Mouse (Mus musculus): ENCODE measurements around the gene Ptprg. TPM values are rescaled to one million over a fixed set of nuclear protein-coding genes. Genes with fewer than 3 reads are reported as not detected.

Gene Ptprg
- total and polyA plus RNA-seq, 2 experiments from 2014 or later: 28.5 to 88.7 TPM

DNA sequence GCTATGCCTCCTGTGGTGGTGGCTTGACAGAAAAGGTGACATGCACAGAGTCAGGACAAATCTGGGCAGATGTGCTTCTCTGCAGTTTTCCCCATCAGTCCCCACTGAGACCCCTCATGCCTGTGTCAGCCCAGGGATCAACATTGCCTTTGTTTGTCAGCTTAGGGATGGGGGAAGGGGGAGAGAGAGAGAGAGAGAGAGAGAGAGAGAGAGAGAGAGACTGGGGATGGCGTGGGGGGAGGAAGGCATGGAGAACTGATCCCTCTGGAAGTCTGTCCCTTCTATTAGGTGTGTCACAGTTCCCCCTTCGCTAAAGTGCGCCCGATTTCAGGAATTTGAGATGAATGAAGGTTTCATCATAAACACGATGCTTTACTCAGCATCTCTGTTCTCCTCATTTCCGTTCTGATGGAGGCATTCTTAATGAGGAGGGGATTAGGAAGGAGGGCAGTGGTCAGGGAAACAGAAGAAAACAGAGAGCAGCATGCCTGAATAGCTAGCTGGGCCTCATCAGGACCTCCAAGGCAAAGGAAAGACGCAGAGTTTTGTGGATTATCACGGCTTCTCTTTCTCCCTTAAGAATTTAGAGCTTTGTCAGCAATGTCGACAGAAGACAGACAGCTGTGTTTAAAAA is 24.1 kb downstream of the Ptprg start:
- Histone ChIP-seq H3K9me3 (ENCODE audit: low read length) (no peaks in the 10 kb centered on the region), H3K4me3 (ENCODE audit: low read depth, low read length) (no peak overlapping the region), H3K9ac (no peak overlapping the region), H3K36me3 (ENCODE audit: insufficient read depth) (no peaks in the 10 kb centered on the region), H3K4me2 (ENCODE audit: low read depth) (no peak overlapping the region), H3K4me1 (ENCODE audit: insufficient read depth) (peaks cover 7% of the 10 kb centered on the region; the same call in 1 of the 2 replicates), H3K27me3 (ENCODE audit: insufficient read depth, low read length) (no peaks in the 10 kb centered on the region), H3K27ac (ENCODE audit: low read depth, low read length) (no peak overlapping the region)
- no peak for TF ChIP-seq CTCF (IDR thresholded peaks at IDR 0.05; ENCODE audit: low read depth)
- DNase-seq: no peak
- 18% methylated on average over 9 of the region's 9 CpGs for WGBS
- no peak for ATAC-seq

DNA sequence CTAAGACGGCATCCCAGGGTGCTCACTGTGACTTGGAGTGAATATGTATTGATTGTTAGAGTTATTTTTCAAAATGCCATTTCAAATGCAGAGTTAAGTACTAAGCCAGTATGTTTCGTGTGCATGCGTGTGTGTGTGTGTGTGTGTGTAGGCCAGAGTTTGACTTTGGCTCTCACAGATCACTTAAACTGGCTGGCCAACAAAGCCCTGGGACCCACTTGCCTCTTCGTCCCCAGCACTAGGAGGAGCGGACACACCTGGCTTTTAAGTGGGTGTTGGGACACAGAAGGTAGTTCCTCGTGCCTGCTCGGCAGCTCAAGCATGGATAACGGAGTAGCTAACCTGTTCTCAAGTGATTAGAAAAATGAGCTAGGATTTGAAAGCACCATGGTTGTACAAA is 24.6 kb downstream of the Ptprg start:
- H3K9me3 ChIP-seq (ENCODE audit: low read length): no peaks in the 10 kb centered on the region
- TF ChIP-seq CTCF (IDR thresholded peaks at IDR 0.05; ENCODE audit: low read depth): no peak
- H3K4me2 ChIP-seq (ENCODE audit: low read depth): no peak overlapping the region
- no peaks in the 10 kb centered on the region for H3K27me3 ChIP-seq (ENCODE audit: insufficient read depth, low read length)
- 44% methylated on average over 8 of the region's 8 CpGs for WGBS
- no peaks in the 10 kb centered on the region for H3K36me3 ChIP-seq (ENCODE audit: insufficient read depth)
- H3K4me1 ChIP-seq (ENCODE audit: insufficient read depth): peaks cover 7% of the 10 kb centered on the region; the same call in 1 of the 2 replicates
- DNase-seq (no peak), ATAC-seq (no peak)
- no peak overlapping the region for H3K9ac ChIP-seq
- no peak overlapping the region for H3K27ac ChIP-seq (ENCODE audit: low read depth, low read length)
- no peak overlapping the region for H3K4me3 ChIP-seq (ENCODE audit: low read depth, low read length)

DNA sequence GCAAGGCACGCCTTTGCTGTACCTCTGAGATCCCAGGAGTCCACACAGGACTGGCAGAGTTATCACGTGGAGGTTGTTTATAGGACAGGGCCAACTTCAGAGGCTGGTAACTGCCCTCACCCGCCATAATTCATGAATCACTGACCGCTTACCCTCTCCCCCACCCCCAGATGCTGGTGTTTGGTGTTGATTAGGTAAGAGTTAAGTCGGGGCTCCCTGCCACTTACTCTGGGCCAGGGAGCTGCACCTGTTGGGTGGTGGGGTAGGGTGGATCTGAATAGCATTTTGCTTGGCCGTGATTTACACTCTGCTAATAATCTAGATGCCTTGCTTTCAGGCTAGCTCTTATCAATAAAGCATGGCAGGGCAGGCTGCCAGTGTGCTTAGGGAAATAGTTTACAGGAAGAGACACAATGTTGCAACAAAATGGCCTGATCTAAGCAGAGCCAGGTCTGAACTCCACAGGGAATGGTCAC is 25.2 kb downstream of the Ptprg start:
- no peak overlapping the region for H3K27ac ChIP-seq (ENCODE audit: low read depth, low read length)
- H3K4me2 ChIP-seq (ENCODE audit: low read depth): no peak overlapping the region
- H3K27me3 ChIP-seq (ENCODE audit: insufficient read depth, low read length): no peaks in the 10 kb centered on the region
- ATAC-seq (no peak), DNase-seq (no peak)
- H3K4me3 ChIP-seq (ENCODE audit: low read depth, low read length): no peak overlapping the region
- H3K4me1 ChIP-seq (ENCODE audit: insufficient read depth): peaks cover 7% of the 10 kb centered on the region; the same call in 1 of the 2 replicates
- H3K9me3 ChIP-seq (ENCODE audit: low read length): no peaks in the 10 kb centered on the region
- 41% methylated on average over 6 of the region's 6 CpGs for WGBS
- H3K9ac ChIP-seq: no peak overlapping the region
- H3K36me3 ChIP-seq (ENCODE audit: insufficient read depth): no peaks in the 10 kb centered on the region
- no peak for TF ChIP-seq CTCF (IDR thresholded peaks at IDR 0.05; ENCODE audit: low read depth)

DNA sequence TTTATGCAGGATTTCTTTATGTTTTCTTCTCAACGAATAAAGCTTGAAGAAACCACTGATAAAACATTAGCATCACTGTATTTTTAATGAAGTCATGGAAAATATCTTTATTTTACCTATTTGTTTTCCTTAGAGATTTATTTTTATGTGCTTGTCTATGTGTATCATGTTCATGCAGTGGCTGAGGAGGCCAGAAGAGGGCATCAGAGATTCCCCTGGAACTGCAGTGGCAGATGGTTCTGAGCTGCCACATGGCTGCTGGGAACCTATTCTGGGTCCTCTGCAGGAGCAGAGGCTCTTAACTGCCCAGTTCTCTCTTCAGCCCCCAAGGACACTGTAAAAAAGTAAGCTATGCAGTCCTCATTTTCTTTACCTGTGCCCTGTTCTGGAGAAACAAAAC is 26.6 kb downstream of the Ptprg start:
- H3K36me3 ChIP-seq (ENCODE audit: insufficient read depth): no peaks in the 10 kb centered on the region
- no peak for TF ChIP-seq CTCF (IDR thresholded peaks at IDR 0.05; ENCODE audit: low read depth)
- H3K4me1 ChIP-seq (ENCODE audit: insufficient read depth): peaks cover 7% of the 10 kb centered on the region; the same call in 1 of the 2 replicates
- H3K9ac ChIP-seq: no peak overlapping the region
- H3K27ac ChIP-seq (ENCODE audit: low read depth, low read length): no peak overlapping the region
- WGBS: 93% methylated on average over 1 of the region's 1 CpGs
- no peaks in the 10 kb centered on the region for H3K27me3 ChIP-seq (ENCODE audit: insufficient read depth, low read length)
- ATAC-seq: no peak
- no peaks in the 10 kb centered on the region for H3K9me3 ChIP-seq (ENCODE audit: low read length)
- no peak for DNase-seq
- no peak overlapping the region for H3K4me2 ChIP-seq (ENCODE audit: low read depth)
- no peak overlapping the region for H3K4me3 ChIP-seq (ENCODE audit: low read depth, low read length)

DNA sequence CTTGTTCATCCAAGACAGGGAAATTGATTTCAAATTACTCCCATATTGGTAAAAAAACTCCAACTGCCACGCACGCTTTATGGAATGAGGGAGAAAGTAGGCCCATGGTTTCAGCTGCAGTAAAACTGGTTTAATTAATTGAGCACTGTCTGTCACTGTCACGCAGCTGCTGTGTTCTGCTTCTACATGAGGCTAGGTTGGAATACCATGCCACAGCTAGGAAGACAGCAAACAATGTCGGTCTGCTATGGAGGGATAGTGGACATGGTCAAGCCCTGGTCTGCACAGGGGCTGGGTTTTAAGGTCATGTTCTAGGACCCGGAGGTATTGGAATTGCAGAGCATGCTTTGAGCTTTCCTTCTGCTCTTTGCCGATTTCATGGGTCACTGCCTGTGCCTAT is 30.9 kb downstream of the Ptprg start:
- H3K27ac ChIP-seq (ENCODE audit: low read depth, low read length): no peak overlapping the region
- no peak overlapping the region for H3K9ac ChIP-seq
- DNase-seq (no peak), ATAC-seq (no peak)
- H3K4me3 ChIP-seq (ENCODE audit: low read depth, low read length): no peak overlapping the region
- no peak for TF ChIP-seq CTCF (IDR thresholded peaks at IDR 0.05; ENCODE audit: low read depth)
- no peaks in the 10 kb centered on the region for H3K4me1 ChIP-seq (ENCODE audit: insufficient read depth)
- H3K36me3 ChIP-seq (ENCODE audit: insufficient read depth): no peaks in the 10 kb centered on the region
- 63% methylated on average over 6 of the region's 6 CpGs for WGBS
- H3K9me3 ChIP-seq (ENCODE audit: low read length): no peaks in the 10 kb centered on the region
- no peaks in the 10 kb centered on the region for H3K27me3 ChIP-seq (ENCODE audit: insufficient read depth, low read length)
- H3K4me2 ChIP-seq (ENCODE audit: low read depth): no peak overlapping the region

DNA sequence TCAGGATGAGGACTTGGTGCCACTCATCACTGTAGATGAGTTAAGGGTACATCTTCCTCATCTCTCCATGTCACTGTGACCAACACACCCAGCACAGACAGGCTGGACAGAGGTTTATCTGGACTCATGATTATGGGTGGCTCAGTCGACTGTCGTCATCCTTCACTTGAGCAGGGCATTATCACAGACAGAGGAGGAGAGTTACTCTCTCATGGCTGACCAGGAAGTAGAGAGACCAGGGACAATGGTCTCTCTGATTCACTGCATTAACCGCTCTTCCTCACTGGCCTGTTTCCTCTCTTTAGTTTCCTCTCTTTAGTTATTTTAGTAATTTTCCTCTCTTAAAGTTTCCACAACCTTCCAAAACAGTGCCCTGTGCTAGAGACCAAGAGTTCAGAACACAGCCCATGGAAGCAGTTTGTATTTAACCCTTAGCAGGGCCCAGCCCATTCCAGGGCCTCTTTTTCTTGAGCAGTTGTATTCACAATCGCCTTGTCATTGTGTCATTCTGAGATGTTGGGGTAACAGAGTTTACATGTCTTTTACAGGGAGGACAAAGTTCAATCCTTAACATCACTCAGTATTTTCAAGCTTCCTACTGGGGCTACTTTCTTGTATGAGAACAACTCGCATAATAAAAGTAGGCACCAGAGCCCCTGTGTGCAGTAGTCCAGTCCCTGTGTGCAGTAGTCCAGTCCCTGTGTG is 31.7 kb downstream of the Ptprg start:
- WGBS: 80% methylated on average over 5 of the region's 5 CpGs
- ATAC-seq (no peak), DNase-seq (no peak)
- TF ChIP-seq CTCF (IDR thresholded peaks at IDR 0.05; ENCODE audit: low read depth): no peak
- no peaks in the 10 kb centered on the region for H3K36me3 ChIP-seq (ENCODE audit: insufficient read depth)
- H3K4me3 ChIP-seq (ENCODE audit: low read depth, low read length): no peak overlapping the region
- no peaks in the 10 kb centered on the region for H3K27me3 ChIP-seq (ENCODE audit: insufficient read depth, low read length)
- no peaks in the 10 kb centered on the region for H3K4me1 ChIP-seq (ENCODE audit: insufficient read depth)
- no peak overlapping the region for H3K27ac ChIP-seq (ENCODE audit: low read depth, low read length)
- no peaks in the 10 kb centered on the region for H3K9me3 ChIP-seq (ENCODE audit: low read length)
- no peak overlapping the region for H3K9ac ChIP-seq
- H3K4me2 ChIP-seq (ENCODE audit: low read depth): no peak overlapping the region

DNA sequence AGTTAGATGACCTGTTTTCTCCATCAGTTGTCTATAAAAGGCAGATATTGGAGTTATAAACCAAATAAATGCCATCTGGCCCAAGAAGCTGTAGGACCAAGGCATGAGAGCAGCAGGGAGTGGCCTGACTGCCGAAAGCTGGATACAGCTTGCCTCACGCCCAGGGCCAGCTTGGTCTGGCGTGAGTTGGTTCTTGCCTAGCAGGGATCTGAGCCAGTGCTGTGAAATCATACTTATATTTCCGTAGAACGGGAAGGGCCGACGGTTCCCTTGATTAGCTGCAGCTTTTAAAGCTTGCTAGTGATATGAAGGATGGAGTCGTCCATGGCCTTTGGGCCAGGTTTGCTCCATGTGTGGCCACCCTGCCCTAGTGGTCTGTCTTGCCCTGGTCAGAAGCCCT is 37.1 kb downstream of the Ptprg start:
- Histone ChIP-seq H3K36me3 (ENCODE audit: insufficient read depth) (no peaks in the 10 kb centered on the region), H3K9me3 (ENCODE audit: low read length) (no peaks in the 10 kb centered on the region), H3K9ac (no peak overlapping the region), H3K4me2 (ENCODE audit: low read depth) (no peak overlapping the region), H3K27me3 (ENCODE audit: insufficient read depth, low read length) (no peaks in the 10 kb centered on the region), H3K4me3 (ENCODE audit: low read depth, low read length) (no peak overlapping the region), H3K4me1 (ENCODE audit: insufficient read depth) (peaks cover 2% of the 10 kb centered on the region; the same call in 1 of the 2 replicates), H3K27ac (ENCODE audit: low read depth, low read length) (no peak overlapping the region)
- ATAC-seq (no peak), DNase-seq (no peak)
- no peak for TF ChIP-seq CTCF (IDR thresholded peaks at IDR 0.05; ENCODE audit: low read depth)
- 82% methylated on average over 8 of the region's 8 CpGs for WGBS
